Mouse (Mus musculus): Measurements from ENCODE around the gene Gm38431. TPM values are rescaled to one million over a fixed set of nuclear protein-coding genes. Genes with fewer than 3 reads are reported as not detected.
A peak's percentile ranks its signal among the peaks of the same experiment; 100 is the strongest.

Gm38431 gene
- total and polyA plus RNA-seq, 3 experiments = 1.1 to 30.5 (median 9.8) TPM

DNA sequence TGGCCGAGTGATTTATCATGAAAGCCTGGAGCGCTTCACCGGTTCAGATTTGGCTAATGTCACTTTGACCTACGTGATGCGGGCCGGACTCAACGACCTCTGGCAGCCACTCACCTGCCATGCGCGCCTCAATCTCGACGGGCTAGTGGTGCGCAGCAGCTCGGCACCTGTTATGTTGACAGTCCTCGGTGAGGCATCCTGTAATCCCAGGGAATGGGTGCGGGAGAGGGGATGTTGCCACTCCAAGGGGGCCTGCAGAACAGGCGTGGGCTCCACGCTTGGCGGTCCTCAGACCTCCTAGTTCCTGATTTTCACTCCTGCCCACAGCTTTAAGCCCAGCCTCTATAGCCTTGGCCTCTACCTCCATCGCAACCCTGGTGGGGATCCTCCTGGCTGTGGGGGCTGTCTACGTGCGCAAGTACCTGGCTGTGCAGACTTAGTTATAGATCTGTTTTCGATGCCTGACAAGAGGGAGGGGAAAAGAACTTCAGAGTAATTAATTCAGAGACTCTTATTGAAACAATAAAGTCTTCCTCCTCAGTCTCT is 61.7 kb downstream of the Gm38431 start:
- peaks cover 14 to 57% of the 10 kb centered on the region in 2 experiments for H3K4me1 ChIP-seq (ENCODE audit: control insufficient read depth in 1 of 2, insufficient read depth in 2 of 2)
- H3K9ac ChIP-seq (ENCODE audit: insufficient read depth, low read depth) = peak overlapping the region; percentile 28; the same call in 1 of the 2 replicates
- in situ Hi-C loops (cut with MboI; ENCODE audit: low pct_ligation_motif_present, low pct_unique_long_range_greater_than_20kb, low sequenced_read_pairs) = loop anchor here (5.0 kb wide), 1 partner anchor 97 kb away; no protein-coding TSS in a partner anchor
- dilution Hi-C loops (cut with MboI; ENCODE audit: extremely low pct_ligation_motif_present, extremely low pct_unique_long_range_greater_than_20kb, low sequenced_read_pairs) = no loop called here
- TF ChIP-seq CTCF (conservative IDR thresholded peaks at IDR 0.05 in 1 of 2, IDR thresholded peaks at IDR 0.05 in 1 of 2; ENCODE audit: low read depth in 2 of 2, low read length in 2 of 2) (no peak), PAX5 (IDR thresholded peaks at IDR 0.05; ENCODE audit: low read length) (no peak), BHLHE40 (IDR thresholded peaks at IDR 0.05; ENCODE audit: low read depth, low read length) (peak; percentile 40; the same call in 1 of the 2 replicates), UBTF (IDR thresholded peaks at IDR 0.05; ENCODE audit: low read depth, low read length) (no peak), ZKSCAN1 (IDR thresholded peaks at IDR 0.05; ENCODE audit: borderline replicate concordance, low read depth, low read length) (no peak), NRF1 (IDR thresholded peaks at IDR 0.05; ENCODE audit: low read depth, low read length) (peak; percentile 64), MXI1 (IDR thresholded peaks at IDR 0.05; ENCODE audit: low read depth, low read length) (peak; percentile 19; the same call in 1 of the 2 replicates), USF1 (IDR thresholded peaks at IDR 0.05; ENCODE audit: low read depth, low read length) (no peak)
- H3K27me3 ChIP-seq (replicated peaks) = no peaks in the 10 kb centered on the region
- H3K36me3 ChIP-seq (replicated peaks in 1 of 2; ENCODE audit: control insufficient read depth in 1 of 2, insufficient read depth in 1 of 2, low read length in 1 of 2) = peaks cover 38 to 42% of the 10 kb centered on the region in 2 experiments
- peak overlapping the region; percentile 34 to 40 (median 36) for H3K4me3 ChIP-seq (replicated peaks in 1 of 3; ENCODE audit: low read depth in 2 of 3, low read length in 2 of 3, poor library complexity in 1 of 3)
- no peaks in the 10 kb centered on the region for H3K9me3 ChIP-seq (replicated peaks; ENCODE audit: low read length)
- peak overlapping the region; percentile 87 for H3K4me2 ChIP-seq (ENCODE audit: insufficient read depth, low read depth, poor library complexity, severe bottlenecking)
- DNase-seq (ENCODE audit: extremely low read depth) = no peak
- H3K79me2 ChIP-seq (replicated peaks; ENCODE audit: control insufficient read depth, extremely low read depth, insufficient read depth, poor library complexity, severe bottlenecking) = peaks cover 7% of the 10 kb centered on the region
- peak overlapping the region; percentile 81 for H3K27ac ChIP-seq (ENCODE audit: insufficient read depth, low read depth)

DNA sequence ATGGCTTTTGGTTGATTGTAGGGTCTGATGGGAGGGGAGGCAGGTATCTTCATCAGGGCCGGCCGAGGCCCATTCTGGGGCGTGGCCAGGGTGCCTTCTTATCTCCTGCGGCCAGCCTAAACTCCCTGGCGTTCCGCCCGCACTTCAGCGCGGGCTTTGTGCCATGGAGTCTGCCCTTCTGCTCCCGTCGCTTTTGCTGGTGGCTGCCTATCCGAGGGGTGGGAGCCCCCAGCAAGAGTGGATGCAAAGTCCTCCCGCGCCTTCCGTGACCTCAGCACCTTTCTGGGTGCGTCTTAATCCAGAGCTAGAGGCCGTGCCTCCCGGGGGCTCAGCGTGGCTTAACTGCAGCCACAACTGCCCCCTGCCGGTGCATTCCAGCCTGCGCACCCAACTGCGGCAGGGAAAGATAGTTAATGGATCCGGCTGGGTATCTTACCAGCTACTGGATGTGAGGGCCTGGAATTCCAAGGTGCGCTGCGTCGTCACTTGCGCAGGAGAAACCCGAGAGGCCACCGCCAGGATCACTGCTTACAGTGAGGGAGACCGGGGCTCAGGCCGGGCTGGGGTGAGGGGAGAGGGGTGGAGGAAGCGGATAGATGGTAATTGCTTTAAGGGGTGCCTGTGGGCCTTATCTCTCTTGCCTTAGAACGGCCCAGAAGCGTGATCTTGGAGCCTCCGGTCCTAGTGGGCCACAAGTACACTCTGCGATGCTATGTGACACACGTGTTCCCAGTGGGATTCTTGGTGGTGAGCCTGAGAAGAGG is 62.3 kb downstream of the Gm38431 start, which contains the start of gene Icam4:
TSS of gene Icam4 (plus strand) at position 83 of the 764 bp plus-strand sequence.
- H3K4me2 ChIP-seq (ENCODE audit: insufficient read depth, low read depth, poor library complexity, severe bottlenecking) = peak within 1 kb of the TSS; percentile 87
- peak within 1 kb of the TSS; percentile 36 to 43 (median 40) for H3K4me3 ChIP-seq (replicated peaks in 1 of 3; ENCODE audit: low read depth in 2 of 3, low read length in 2 of 3, poor library complexity in 1 of 3)
- DNase-seq (ENCODE audit: extremely low read depth) = peak; percentile 80
- in situ Hi-C loops (cut with MboI; ENCODE audit: low pct_ligation_motif_present, low pct_unique_long_range_greater_than_20kb, low sequenced_read_pairs) = loop anchor here (5.0 kb wide), 2 partner anchors 43 to 98 kb away; partner anchors contain the start of genes Fdx1l and Gm49373
- peaks cover 13 to 55% of the 10 kb centered on the region in 2 experiments for H3K4me1 ChIP-seq (ENCODE audit: control insufficient read depth in 1 of 2, insufficient read depth in 2 of 2)
- peak within 1 kb of the TSS; percentile 81 for H3K27ac ChIP-seq (ENCODE audit: insufficient read depth, low read depth)
- H3K79me2 ChIP-seq (replicated peaks; ENCODE audit: control insufficient read depth, extremely low read depth, insufficient read depth, poor library complexity, severe bottlenecking) = peaks cover 8% of the 10 kb centered on the region
- peaks cover 42 to 45% of the 10 kb centered on the region in 2 experiments for H3K36me3 ChIP-seq (replicated peaks in 1 of 2; ENCODE audit: control insufficient read depth in 1 of 2, insufficient read depth in 1 of 2, low read length in 1 of 2)
- H3K27me3 ChIP-seq (replicated peaks) = no peaks in the 10 kb centered on the region
- peak within 1 kb of the TSS; percentile 28; the same call in 1 of the 2 replicates for H3K9ac ChIP-seq (ENCODE audit: insufficient read depth, low read depth)
- H3K9me3 ChIP-seq (replicated peaks; ENCODE audit: low read length) = no peaks in the 10 kb centered on the region
- dilution Hi-C loops (cut with MboI; ENCODE audit: extremely low pct_ligation_motif_present, extremely low pct_unique_long_range_greater_than_20kb, low sequenced_read_pairs) = no loop called here
- no peak for TF ChIP-seq ZNF384 (IDR thresholded peaks at IDR 0.05; ENCODE audit: low read depth, low read length)
- peak; percentile 82 for TF ChIP-seq MXI1 (IDR thresholded peaks at IDR 0.05; ENCODE audit: low read depth, low read length)
- no peak; the same call in 1 of the 2 replicates for TF ChIP-seq ZC3H11A (IDR thresholded peaks at IDR 0.05; ENCODE audit: low read depth, low read length)
- TF ChIP-seq TBP (conservative IDR thresholded peaks at IDR 0.05; ENCODE audit: low read depth, low read length) = no peak
- 0 out of 2 replicates have a peak, but pooled peaks have one; percentile 22 for TF ChIP-seq E2F4 (IDR thresholded peaks at IDR 0.05; ENCODE audit: insufficient replicate concordance, low read depth, low read length)
- no peak; the same call in 1 of the 2 replicates for TF ChIP-seq POLR2A (IDR thresholded peaks at IDR 0.05; ENCODE audit: low read depth, low read length)
- TF ChIP-seq CHD2 (IDR thresholded peaks at IDR 0.05; ENCODE audit: low read length) = no peak
- TF ChIP-seq MYC (IDR thresholded peaks at IDR 0.05; ENCODE audit: low read depth, low read length) = no peak
- peak; percentile 88 for TF ChIP-seq SIN3A (IDR thresholded peaks at IDR 0.05; ENCODE audit: low read length)
- TF ChIP-seq MAX (IDR thresholded peaks at IDR 0.05; ENCODE audit: low read length) = peak; percentile 31
- TF ChIP-seq EP300 (IDR thresholded peaks at IDR 0.05; ENCODE audit: low read length) = no peak
- TF ChIP-seq ETS1 (conservative IDR thresholded peaks at IDR 0.05; ENCODE audit: low read depth, low read length) = no peak
- no peak for TF ChIP-seq BHLHE40 (IDR thresholded peaks at IDR 0.05; ENCODE audit: low read depth, low read length)
- TF ChIP-seq GABPA (IDR thresholded peaks at IDR 0.05; ENCODE audit: insufficient replicate concordance, low read depth, low read length) = no peak
- peak; percentile 67; the same call in 1 of the 2 replicates for TF ChIP-seq ZMIZ1 (IDR thresholded peaks at IDR 0.05; ENCODE audit: low read depth, low read length)
- peak; percentile 38; the same call in 1 of the 2 replicates for TF ChIP-seq NELFE (IDR thresholded peaks at IDR 0.05; ENCODE audit: low read depth, low read length)
- TF ChIP-seq USF1 (IDR thresholded peaks at IDR 0.05; ENCODE audit: low read depth, low read length) = no peak
- peak; percentile 96 for TF ChIP-seq POLR2AphosphoS2 (IDR thresholded peaks at IDR 0.05; ENCODE audit: low read depth, low read length)
- peak; percentile 36; the same call in 1 of the 2 replicates for TF ChIP-seq ELF1 (IDR thresholded peaks at IDR 0.05; ENCODE audit: low read depth, low read length)
- TF ChIP-seq MAZ (IDR thresholded peaks at IDR 0.05; ENCODE audit: low read depth, low read length) = peak; percentile 50; the same call in 1 of the 2 replicates
- TF ChIP-seq KAT2A (IDR thresholded peaks at IDR 0.05; ENCODE audit: insufficient replicate concordance, low read length) = no peak
- TF ChIP-seq CHD1 (IDR thresholded peaks at IDR 0.05; ENCODE audit: low read depth, low read length) = peak; percentile 41; the same call in 1 of the 2 replicates
- no peak for TF ChIP-seq PAX5 (IDR thresholded peaks at IDR 0.05; ENCODE audit: low read length)
- no peak for TF ChIP-seq MAFK (IDR thresholded peaks at IDR 0.05; ENCODE audit: insufficient replicate concordance, low read length)
- peak; percentile 71 for TF ChIP-seq RAD21 (IDR thresholded peaks at IDR 0.05; ENCODE audit: low read depth, low read length)
